Mouse (Mus musculus) MEL (cell line): ENCODE results near the gene Tbc1d9. TPM values are rescaled to one million over a fixed set of nuclear protein-coding genes. Genes with fewer than 3 reads are reported as not detected.

ENCODE experiments used
- DNase-seq: peaks from one replicate; pipeline ENCODE4 v3.0.0; 2011; ENCODE audit warnings: low read depth, low spot score
- H3K27ac ChIP-seq: 2 replicates; pipeline ENCODE4 v1.5.1; 2012; ENCODE audit warnings: low read depth, mild to moderate bottlenecking, control low read depth, low read length, moderate library complexity; ENCODE audit not compliant: control insufficient read depth
- H3K27me3 ChIP-seq, 2 experiments: fragments of 150-350 bp in 1 of 2; sonication (generic) in 1 of 2; 2 replicates each; pipeline ENCODE4 v1.6.1; 2012; ENCODE audit warnings: low read length in 2 of 2, mild to moderate bottlenecking in 2 of 2, improper control_type of control experiment in 1 of 2, moderate library complexity in 1 of 2; ENCODE audit not compliant: insufficient read depth in 2 of 2, control insufficient read depth in 1 of 2
- H3K36me3 ChIP-seq, 2 experiments: 2 replicates each; pipeline ENCODE4 v1.6.1; 2012 to 2014; ENCODE audit warnings: low read length in 2 of 2, improper control_type of control experiment in 1 of 2, inconsistent platforms in 1 of 2, mild to moderate bottlenecking in 1 of 2; ENCODE audit not compliant: insufficient read depth in 2 of 2, control insufficient read depth in 1 of 2
- H3K4me1 ChIP-seq, 2 experiments: fragments of 150-350 bp in 1 of 2; sonication (generic) in 1 of 2; 2 replicates each; pipeline ENCODE4 v1.6.1; 2012; ENCODE audit warnings: low read length in 2 of 2, improper control_type of control experiment in 1 of 2, mild to moderate bottlenecking in 1 of 2; ENCODE audit not compliant: insufficient read depth in 2 of 2, control insufficient read depth in 1 of 2
- H3K4me3 ChIP-seq, 2 experiments: fragments of 150-350 bp in 1 of 2; sonication (generic) in 1 of 2; 2 replicates each; pipeline ENCODE4 v1.5.1; 2012; ENCODE audit warnings: low read depth in 2 of 2, low read length in 2 of 2, mild to moderate bottlenecking in 2 of 2, moderate library complexity in 2 of 2, control low read depth in 1 of 2, improper control_type of control experiment in 1 of 2; ENCODE audit not compliant: control insufficient read depth in 1 of 2, insufficient read depth in 1 of 2
- H3K79me2 ChIP-seq: 2 replicates; pipeline ENCODE4 v1.6.1; 2012; ENCODE audit warnings: mild to moderate bottlenecking, low read length, moderate library complexity; ENCODE audit not compliant: control insufficient read depth, poor library complexity, insufficient read depth
- H3K9ac ChIP-seq: 2 replicates; pipeline ENCODE4 v1.6.1; 2012; ENCODE audit warnings: low read depth, mild to moderate bottlenecking, control low read depth, low read length, moderate library complexity; ENCODE audit not compliant: control insufficient read depth, poor library complexity, severe bottlenecking
- H3K9me3 ChIP-seq: fragments of 150-350 bp; sonication (generic); replicated peaks from 2 replicates; pipeline ENCODE4 v1.6.1; 2012; ENCODE audit warnings: mild to moderate bottlenecking, low read length, improper control_type of control experiment, moderate library complexity; ENCODE audit not compliant: insufficient read depth
- BHLHE40 ChIP-seq: IDR thresholded peaks from 2 replicates; pipeline ENCODE4 v1.6.1; 2012; ENCODE audit warnings: low read depth, mild to moderate bottlenecking, inconsistent platforms, low read length, improper control_type of control experiment, borderline replicate concordance
- CHD2 ChIP-seq: IDR thresholded peaks from 2 replicates; pipeline ENCODE4 v1.6.1; 2011; ENCODE audit warnings: low read length, improper control_type of control experiment
- E2F4 ChIP-seq: IDR thresholded peaks from 2 replicates; pipeline ENCODE4 v1.6.1; 2011; ENCODE audit warnings: low read depth, low read length, improper control_type of control experiment, borderline replicate concordance
- EP300 ChIP-seq, 2 experiments: IDR thresholded peaks; 2 replicates each; pipeline ENCODE4 v1.6.1; 2011; ENCODE audit warnings: improper control_type of control experiment in 2 of 2, low read length in 2 of 2, low read depth in 1 of 2, mild to moderate bottlenecking in 1 of 2
- ETS1 ChIP-seq: IDR thresholded peaks from 2 replicates; pipeline ENCODE4 v1.6.1; 2012; ENCODE audit warnings: low read depth, mild to moderate bottlenecking, inconsistent platforms, low read length, improper control_type of control experiment, moderate library complexity
- GABPA ChIP-seq: IDR thresholded peaks from 2 replicates; pipeline ENCODE4 v1.6.1; 2012; ENCODE audit warnings: low read depth, mild to moderate bottlenecking, inconsistent platforms, low read length, improper control_type of control experiment, moderate library complexity
- KAT2A ChIP-seq: conservative IDR thresholded peaks from 2 replicates; pipeline ENCODE4 v1.6.1; 2012; ENCODE audit warnings: low read depth, low read length, improper control_type of control experiment, inconsistent platforms
- MAX ChIP-seq: IDR thresholded peaks from 2 replicates; pipeline ENCODE4 v1.6.1; 2011; ENCODE audit warnings: low read length, improper control_type of control experiment
- MXI1 ChIP-seq: IDR thresholded peaks from 2 replicates; pipeline ENCODE4 v1.6.1; 2011; ENCODE audit warnings: mild to moderate bottlenecking, low read depth, low read length, improper control_type of control experiment
- MYB ChIP-seq: IDR thresholded peaks from 2 replicates; pipeline ENCODE4 v1.6.1; 2011; ENCODE audit warnings: mild to moderate bottlenecking, low read depth, low read length, improper control_type of control experiment
- NELFE ChIP-seq: IDR thresholded peaks from 2 replicates; pipeline ENCODE4 v1.6.1; 2011; ENCODE audit warnings: low read depth, low read length, improper control_type of control experiment
- POLR2A ChIP-seq, 2 experiments: IDR thresholded peaks; 2 replicates each; pipeline ENCODE4 v1.6.1; 2011 to 2012; ENCODE audit warnings: low read length in 2 of 2, mild to moderate bottlenecking in 2 of 2, control low read depth in 1 of 2, improper control_type of control experiment in 1 of 2, low read depth in 1 of 2, moderate library complexity in 1 of 2; ENCODE audit not compliant: control insufficient read depth in 1 of 2, insufficient read depth in 1 of 2, poor library complexity in 1 of 2
- POLR2AphosphoS2 ChIP-seq: IDR thresholded peaks from 2 replicates; pipeline ENCODE4 v1.6.1; 2011; ENCODE audit warnings: low read length, improper control_type of control experiment
- RAD21 ChIP-seq: IDR thresholded peaks from 2 replicates; pipeline ENCODE4 v1.6.1; 2011; ENCODE audit warnings: mild to moderate bottlenecking, low read depth, low read length, improper control_type of control experiment
- RCOR1 ChIP-seq: IDR thresholded peaks from 2 replicates; pipeline ENCODE4 v1.6.1; 2012; ENCODE audit warnings: low read depth, mild to moderate bottlenecking, inconsistent platforms, low read length, improper control_type of control experiment
- SIN3A ChIP-seq: IDR thresholded peaks from 2 replicates; pipeline ENCODE4 v1.6.1; 2012; ENCODE audit warnings: low read length, improper control_type of control experiment, inconsistent platforms
- SMC3 ChIP-seq: IDR thresholded peaks from 2 replicates; pipeline ENCODE4 v1.6.1; 2011; ENCODE audit warnings: low read depth, low read length, improper control_type of control experiment
- TAL1 ChIP-seq: IDR thresholded peaks from 2 replicates; pipeline ENCODE4 v1.6.1; 2012; ENCODE audit warnings: mild to moderate bottlenecking, inconsistent platforms, low read length, moderate library complexity, mixed read lengths
- TBP ChIP-seq: IDR thresholded peaks from 2 replicates; pipeline ENCODE4 v1.8.0; 2011; ENCODE audit warnings: low read depth, low read length, improper control_type of control experiment
- TCF12 ChIP-seq: IDR thresholded peaks from 2 replicates; pipeline ENCODE4 v1.6.1; 2014; ENCODE audit warnings: low read depth, mild to moderate bottlenecking, inconsistent platforms, low read length, improper control_type of control experiment, moderate library complexity
- UBTF ChIP-seq: IDR thresholded peaks from 2 replicates; pipeline ENCODE4 v1.6.1; 2012; ENCODE audit warnings: low read depth, mild to moderate bottlenecking, inconsistent platforms, low read length, improper control_type of control experiment, moderate library complexity, borderline replicate concordance; ENCODE audit not compliant: insufficient read depth
- USF1 ChIP-seq: IDR thresholded peaks from 2 replicates; pipeline ENCODE4 v1.6.1; 2014; ENCODE audit warnings: low read depth, mild to moderate bottlenecking, inconsistent platforms, low read length, improper control_type of control experiment, moderate library complexity
- ZC3H11A ChIP-seq: IDR thresholded peaks from 2 replicates; pipeline ENCODE4 v1.6.1; 2012; ENCODE audit warnings: low read depth, mild to moderate bottlenecking, inconsistent platforms, low read length, improper control_type of control experiment
- ZKSCAN1 ChIP-seq: IDR thresholded peaks from 2 replicates; pipeline ENCODE4 v1.6.1; 2012; ENCODE audit warnings: low read depth, mild to moderate bottlenecking, inconsistent platforms, low read length, improper control_type of control experiment, moderate library complexity
- ZNF384 ChIP-seq: IDR thresholded peaks from 2 replicates; pipeline ENCODE4 v1.6.1; 2012; ENCODE audit warnings: low read depth, mild to moderate bottlenecking, inconsistent platforms, low read length, improper control_type of control experiment
- polyA plus RNA-seq, 2 experiments: library from polyadenylated mRNA; stranded (reverse) in 1 of 2; unstranded in 1 of 2; fragments of >175 nt in 1 of 2; fragments of >200 nt in 1 of 2; gene quantifications; 2 replicates each; pipeline versions ENCODE4 v1.2.1 to v1.2.4; 2012; ENCODE audit warnings: low replicate concordance in 2 of 2, low read depth in 1 of 2; ENCODE audit not compliant: insufficient read length in 2 of 2, insufficient read depth in 1 of 2, missing spikeins in 1 of 2
- total RNA-seq: library from RNA; depleted of rRNA; stranded (reverse); fragments of 300-350 nt; gene quantifications from 2 replicates; pipeline ENCODE4 v1.2.3, GENCODE M21; 2012

The Tbc1d9 gene
- total and polyA plus RNA-seq, 3 experiments: not detected

DNA sequence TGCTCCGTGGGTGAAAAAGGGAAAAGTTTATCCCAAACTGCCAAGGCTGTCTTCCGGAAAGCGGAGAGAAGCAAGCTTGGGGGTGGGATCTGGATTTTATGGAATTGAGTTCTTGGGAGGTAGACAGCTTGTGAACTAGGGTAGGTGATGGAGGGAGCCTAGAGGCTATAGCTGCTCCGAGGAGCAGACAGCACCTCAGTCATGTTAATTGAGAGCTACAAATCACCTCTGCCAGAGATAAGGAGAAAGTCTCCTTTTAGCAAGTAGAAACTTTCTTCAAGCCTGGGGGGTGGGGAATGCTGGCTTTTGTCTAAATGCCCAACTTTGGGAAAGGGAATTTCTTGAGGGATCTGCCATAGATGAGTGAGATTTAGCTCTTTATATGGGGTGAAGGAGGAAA lies 10.0 kb upstream of the Tbc1d9 start:
- H3K27ac ChIP-seq: no peak overlapping the region
- no peak for DNase-seq
- no peaks in the 10 kb centered on the region for H3K27me3 ChIP-seq
- H3K79me2 ChIP-seq: no peaks in the 10 kb centered on the region
- H3K9me3 ChIP-seq: no peaks in the 10 kb centered on the region
- H3K4me1 ChIP-seq: no peaks in the 10 kb centered on the region
- no peak overlapping the region for H3K9ac ChIP-seq
- no peak overlapping the region for H3K4me3 ChIP-seq
- no peak for TF ChIP-seq ETS1
- TF ChIP-seq ZKSCAN1: no peak
- TF ChIP-seq TAL1: no peak
- TF ChIP-seq CHD2: no peak
- TF ChIP-seq TBP: no peak
- TF ChIP-seq USF1: no peak
- TF ChIP-seq RAD21: no peak
- no peak for TF ChIP-seq POLR2A (IDR thresholded peaks at IDR 0.05; ENCODE audit: control insufficient read depth in 1 of 2, insufficient read depth in 1 of 2, low read depth in 1 of 2, low read length in 2 of 2, poor library complexity in 1 of 2)
- no peak for TF ChIP-seq UBTF
- TF ChIP-seq EP300 (IDR thresholded peaks at IDR 0.05; ENCODE audit: low read depth in 1 of 2, low read length in 2 of 2): no peak
- H3K36me3 ChIP-seq: no peaks in the 10 kb centered on the region

DNA sequence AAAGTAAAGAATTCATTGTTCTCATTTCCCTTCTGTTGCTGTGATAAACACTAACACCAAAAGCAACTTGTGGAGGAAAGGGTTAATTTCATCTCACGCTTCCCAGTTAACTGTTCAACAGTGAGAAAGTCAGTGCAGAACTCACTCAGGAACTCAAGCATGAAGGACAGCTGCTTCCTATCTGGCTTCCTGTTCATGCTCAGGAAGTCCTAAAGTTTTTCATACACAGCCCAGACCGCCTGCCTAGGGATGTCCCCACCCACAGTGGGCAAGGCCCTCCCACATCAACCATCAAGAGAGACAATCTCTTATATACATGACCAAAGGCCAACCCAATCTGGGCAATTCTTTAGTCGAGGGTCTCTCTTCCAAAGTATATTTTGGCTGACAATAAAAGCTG lies 6.2 kb upstream of the Tbc1d9 start:
- Histone ChIP-seq H3K9ac (no peak overlapping the region), H3K27me3 (no peaks in the 10 kb centered on the region), H3K36me3 (no peaks in the 10 kb centered on the region), H3K9me3 (no peaks in the 10 kb centered on the region), H3K79me2 (no peaks in the 10 kb centered on the region), H3K4me3 (no peak overlapping the region), H3K4me1 (no peaks in the 10 kb centered on the region), H3K27ac (no peak overlapping the region)
- TF ChIP-seq POLR2AphosphoS2 (no peak), NELFE (no peak), SMC3 (no peak), ZC3H11A (no peak), RCOR1 (no peak), KAT2A (no peak), MAX (no peak), E2F4 (no peak), MYB (no peak), BHLHE40 (no peak), MXI1 (no peak), RAD21 (no peak), TCF12 (no peak), SIN3A (no peak), GABPA (no peak), ZNF384 (no peak), EP300 (IDR thresholded peaks at IDR 0.05; ENCODE audit: low read depth in 1 of 2, low read length in 2 of 2) (no peak), ETS1 (no peak)
- no peak for DNase-seq
